Mouse (Mus musculus) large intestine, adult 2 months (tissue): ENCODE data around the gene Tfcp2l1. TPM values are rescaled to one million over a fixed set of nuclear protein-coding genes. Genes with fewer than 3 reads are reported as not detected.

Experiments
- DNase-seq: peaks from one replicate; pipeline ENCODE4 v3.0.0-alpha.2; 2012; ENCODE audit warnings: low read depth, low spot score
- WGBS: fragments of 180-500 bp; shearing (Covaris S2); methylation state at CpG from one replicate; pipeline ENCODE4 v1.1.7; 2018; 5-methylcytosine and 5-hydroxymethylcytosine counted together
- polyA plus RNA-seq: library from polyadenylated mRNA; depleted of rRNA; stranded (reverse); fragments of >200 nt; gene quantifications from 2 replicates; pipeline ENCODE4 v1.2.3, GENCODE M21; 2012; rRNA removed

The Tfcp2l1 gene
- polyA plus RNA-seq, 1 experiment: 3.1 TPM

GRCm38 (mm10) chr1:118727075-118727474, 99.3 kb downstream of the Tfcp2l1 start:
- no peak for DNase-seq
- 72% methylated on average over 4 of the region's 4 CpGs for WGBS

- DNase-seq: no peak
Measured at GRCm38 (mm10) chr1:118728796-118729195, 101.1 kb downstream of the Tfcp2l1 start.

Other genes with a start within 250 kb of the Tfcp2l1 start
- 9.8 and 12.0 TPM in 2 replicates for gene Clasp1, start 238.9 kb upstream of the Tfcp2l1 start, polyA plus RNA-seq